Mouse (Mus musculus): Measurements from ENCODE around the gene Rbm3. TPM values are rescaled to one million over a fixed set of nuclear protein-coding genes. Genes with fewer than 3 reads are reported as not detected.
"Not testable (repeated sequence)": the region's sequence is repeated elsewhere in the genome, so short reads cannot be mapped to it uniquely, and the experiment has no call there.

Rbm3 gene
- total and polyA plus RNA-seq, 3 experiments, result 28.5 to 106 (median 54.5) TPM

DNA sequence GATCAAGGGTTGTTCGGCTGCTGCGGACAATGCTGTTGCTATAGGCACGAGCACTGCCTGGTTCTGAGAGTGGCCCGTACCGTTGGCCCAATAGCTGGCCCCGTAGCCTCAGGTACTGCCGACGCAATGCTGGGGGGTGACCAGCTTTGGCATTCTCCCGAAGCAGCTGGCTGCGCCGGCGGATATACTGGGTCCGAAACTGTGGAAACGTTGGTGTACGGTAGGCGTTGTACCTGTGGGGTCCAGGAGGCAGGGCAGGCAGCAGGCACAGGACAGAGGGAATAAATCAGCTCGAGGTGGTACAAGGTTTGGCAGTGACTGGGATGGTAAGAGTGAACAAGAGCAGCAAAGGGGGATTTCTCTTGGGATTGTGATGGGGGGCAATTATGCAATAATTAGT lies 14.3 kb downstream of the Rbm3 start:
- no peak for DNase-seq

DNA sequence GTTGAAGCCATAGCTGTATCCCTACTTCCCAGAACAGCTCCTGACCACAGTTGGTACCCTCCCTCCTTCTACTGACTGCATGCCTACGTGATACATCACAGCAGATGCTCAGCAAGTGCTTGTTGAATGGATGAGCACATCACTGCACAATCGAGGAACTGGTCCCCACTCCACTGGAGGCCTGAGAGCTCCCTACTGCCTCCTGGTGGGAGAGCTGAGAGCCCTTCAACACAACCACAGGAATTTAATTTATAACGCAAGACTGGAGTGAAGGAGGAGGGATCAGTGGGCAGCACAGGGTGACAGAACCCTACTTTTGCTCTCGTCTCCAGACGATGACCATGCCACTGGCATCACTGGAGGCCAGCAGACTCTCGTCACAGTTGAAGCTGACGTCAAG lies 20.4 kb downstream of the Rbm3 start:
- no peak for DNase-seq

DNA sequence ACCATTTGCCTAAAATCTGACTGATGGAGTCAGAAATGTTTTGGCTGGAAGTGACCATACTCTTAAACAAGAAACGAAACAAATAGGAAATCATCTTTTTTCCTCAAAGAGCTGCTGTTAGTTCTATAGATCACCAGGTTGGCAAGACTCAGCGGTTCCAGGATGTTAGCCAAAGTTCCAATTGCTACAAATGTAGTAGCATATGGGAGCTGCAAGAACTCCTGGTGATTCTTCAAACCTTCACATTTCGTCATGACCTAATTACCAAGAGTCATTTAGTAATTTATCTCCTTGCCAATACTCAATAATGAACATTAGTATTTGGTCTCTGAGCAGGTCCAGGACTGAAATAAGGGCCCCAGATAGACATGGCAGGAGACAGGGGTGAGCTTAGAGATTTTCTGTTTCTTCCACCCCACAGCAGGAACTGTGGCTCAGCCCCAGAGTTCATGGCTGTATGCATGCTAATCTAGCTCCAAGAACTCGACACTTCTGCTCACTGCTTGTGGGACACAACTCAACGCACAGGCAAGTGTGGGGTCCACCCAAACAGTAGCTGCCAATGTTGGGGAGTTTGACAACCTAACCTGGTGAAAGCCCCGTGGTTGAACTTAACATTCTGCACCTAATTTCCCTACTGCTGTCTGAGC lies 21.7 kb downstream of the Rbm3 start:
- no peak for DNase-seq

DNA sequence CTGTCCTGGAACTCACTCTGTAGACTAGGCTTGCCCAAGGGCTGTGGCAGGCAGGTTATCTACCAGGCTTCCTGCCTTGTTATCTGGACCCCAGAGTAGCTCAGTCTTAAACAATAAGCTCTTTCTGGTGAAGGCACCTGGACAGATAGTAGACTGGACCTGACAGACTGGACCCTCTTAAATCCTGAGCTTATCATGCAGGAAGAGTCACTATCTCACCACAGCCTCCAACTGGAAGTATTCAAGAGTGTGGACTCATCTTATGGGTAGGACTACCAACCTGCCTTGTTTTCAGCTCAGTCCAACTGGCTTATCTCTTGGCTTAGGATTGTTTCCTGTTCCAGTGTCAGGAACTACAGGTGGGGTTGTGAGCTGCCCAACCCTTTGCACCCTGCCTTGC lies 28.4 kb downstream of the Rbm3 start:
- no peak for DNase-seq

DNA sequence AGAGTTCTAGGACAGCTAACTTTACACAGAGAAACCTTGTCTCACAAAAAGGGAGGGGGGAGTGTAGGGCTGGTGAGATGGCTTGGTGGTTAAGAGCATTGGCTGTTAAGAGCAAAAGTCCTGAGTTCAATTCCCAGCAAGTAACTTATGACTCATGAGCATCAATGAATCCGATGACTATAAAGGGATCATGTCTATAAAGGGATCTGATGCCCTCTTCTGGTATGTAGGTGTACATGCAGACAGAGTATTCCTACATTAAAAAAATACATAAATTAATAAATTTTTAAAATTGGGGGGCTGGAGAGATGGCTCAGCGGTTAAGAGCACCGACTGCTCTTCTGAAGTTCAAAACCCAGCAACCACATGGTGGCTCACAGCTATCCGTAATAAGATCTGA lies 30.4 kb downstream of the Rbm3 start:
- DNase-seq, result no peak

DNA sequence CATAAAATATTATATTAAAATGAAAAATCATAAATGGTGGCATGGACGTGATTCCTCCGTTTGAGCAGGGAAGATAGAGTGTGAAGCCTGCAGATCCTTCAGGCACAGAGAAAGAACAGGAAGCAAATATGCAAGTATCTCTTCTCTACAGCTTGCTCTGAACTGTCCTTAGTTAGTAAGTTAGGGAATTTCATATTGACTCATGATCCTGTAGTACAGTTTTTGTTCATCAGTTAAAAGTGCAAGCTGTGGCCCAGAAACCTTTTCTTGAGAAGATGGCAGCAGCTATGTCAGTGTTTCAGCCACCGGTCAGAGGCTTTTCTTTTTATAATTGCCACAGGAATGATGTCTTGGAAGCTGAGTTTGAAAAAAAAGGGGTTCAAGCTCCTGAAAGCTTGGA lies 40.7 kb downstream of the Rbm3 start:
- DNase-seq, result no peak

DNA sequence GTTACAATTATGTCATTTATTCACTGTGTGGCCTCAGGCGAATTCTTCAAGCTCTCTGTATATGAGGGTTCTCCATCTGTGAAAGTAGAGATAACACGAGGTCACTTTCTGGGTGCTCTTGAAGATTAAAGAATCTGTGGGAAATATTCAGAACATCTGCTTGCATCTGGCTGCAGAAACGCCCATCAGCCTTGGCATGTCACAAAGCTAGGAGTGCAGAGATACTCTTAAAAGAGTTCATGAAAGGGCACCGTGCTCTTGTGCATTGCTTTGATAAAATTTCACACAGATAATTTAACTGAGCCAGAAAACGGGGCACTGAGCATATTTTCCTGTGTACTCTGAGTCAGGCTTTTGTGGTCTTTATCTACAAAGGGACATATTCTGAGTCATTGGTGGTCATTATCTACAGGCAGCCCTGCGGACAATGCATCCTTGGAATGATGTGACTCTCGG lies 43.4 kb downstream of the Rbm3 start:
- DNase-seq, result peak; percentile 8

DNA sequence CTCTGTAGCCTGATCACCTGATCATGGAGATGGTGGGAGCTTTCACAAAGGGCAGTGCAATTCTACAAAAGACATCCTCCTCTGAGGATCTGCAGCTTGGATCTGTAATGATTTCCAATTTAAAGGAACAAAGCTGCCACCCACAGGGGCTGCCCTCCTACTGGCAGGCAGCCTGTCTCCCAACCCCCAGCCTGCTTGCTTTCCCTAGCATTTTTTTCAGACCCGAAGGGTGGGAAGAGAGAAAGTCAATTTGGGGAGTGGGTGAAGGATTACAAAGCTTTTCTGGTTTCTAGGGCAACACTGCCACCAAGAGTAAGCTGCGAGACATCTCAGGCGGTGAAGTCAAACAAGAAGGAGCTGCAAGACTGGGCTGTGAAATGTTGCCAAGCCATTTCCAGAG lies 44.7 kb downstream of the Rbm3 start:
- DNase-seq, result no peak

DNA sequence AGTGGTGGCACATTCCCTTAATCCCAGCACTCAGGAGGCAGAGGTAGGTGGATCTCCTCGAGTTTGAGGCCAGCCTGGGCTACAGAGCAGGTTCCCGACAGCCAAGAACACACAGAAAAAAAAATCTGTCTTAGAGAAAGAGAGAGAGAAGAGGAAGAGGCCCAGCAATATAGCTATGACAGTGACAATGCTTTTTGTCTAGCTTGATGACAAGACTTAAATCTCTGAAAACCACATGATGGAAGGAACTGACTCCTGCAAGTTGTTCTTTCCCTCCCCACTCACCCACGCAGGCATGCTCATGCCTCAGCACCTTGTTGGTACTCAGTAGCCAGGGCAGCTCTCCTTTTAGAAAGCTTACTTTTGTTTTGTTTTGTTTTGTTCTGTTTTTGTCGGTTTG lies 46.2 kb downstream of the Rbm3 start:
- DNase-seq, result no peak

DNA sequence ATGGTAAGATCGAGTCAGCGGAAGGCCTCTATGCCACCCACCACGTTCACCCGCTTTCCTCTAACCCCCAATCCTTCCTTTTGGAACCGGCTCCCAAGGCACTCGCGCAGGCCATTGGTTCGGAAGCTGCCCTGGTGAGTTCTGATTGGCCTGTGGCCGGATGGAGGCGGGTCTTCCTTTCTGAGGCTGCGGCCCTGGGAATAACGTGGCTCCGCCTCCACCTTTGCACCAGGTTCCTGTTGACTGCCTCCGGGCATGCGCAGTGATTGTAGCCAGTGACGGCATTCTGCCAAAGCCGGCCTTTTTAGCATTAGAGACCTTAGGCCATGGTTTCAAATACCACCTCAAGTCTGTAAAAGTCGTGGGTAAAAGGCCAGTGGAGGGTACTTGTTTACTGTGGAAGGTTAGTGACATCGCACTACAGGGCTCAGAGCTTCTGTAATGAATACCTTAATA lies 48.9 kb downstream of the Rbm3 start:
- peak; percentile 96 for DNase-seq

DNA sequence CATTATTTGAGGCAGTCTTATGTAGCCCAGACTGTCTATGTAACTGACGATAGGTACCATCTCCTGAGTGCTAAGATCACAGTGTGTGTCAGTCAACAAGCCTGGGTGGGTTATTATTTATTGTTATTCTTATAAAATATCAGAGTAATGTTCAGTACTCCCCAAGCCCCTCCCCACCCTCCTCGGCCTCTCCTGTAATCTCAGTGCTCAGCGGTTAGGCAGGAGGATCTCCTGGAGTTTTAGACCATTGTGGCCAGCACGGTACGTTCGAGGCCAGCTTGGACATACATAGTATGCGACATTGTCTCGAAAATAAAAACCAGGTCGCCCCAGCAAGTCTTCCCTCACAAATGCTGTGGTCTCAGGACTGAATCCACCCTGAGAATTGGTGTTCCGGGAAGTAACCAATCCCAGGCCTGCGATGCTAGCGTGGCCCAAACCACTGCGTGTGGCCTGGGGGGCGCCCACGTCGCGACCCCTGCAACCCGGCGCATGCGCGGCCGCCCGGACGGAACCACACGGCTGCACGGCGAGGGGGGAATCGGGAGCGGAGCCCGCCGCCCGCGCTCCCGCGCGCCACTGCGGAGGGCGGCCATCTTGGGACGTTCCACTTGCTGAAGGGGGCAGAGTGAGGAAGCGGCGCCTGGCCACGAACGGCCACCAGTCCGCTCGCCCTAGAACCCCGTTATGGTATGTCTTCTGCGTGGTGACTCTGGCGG lies 49.5 kb downstream of the Rbm3 start:
- DNase-seq, result peak; percentile 97

DNA sequence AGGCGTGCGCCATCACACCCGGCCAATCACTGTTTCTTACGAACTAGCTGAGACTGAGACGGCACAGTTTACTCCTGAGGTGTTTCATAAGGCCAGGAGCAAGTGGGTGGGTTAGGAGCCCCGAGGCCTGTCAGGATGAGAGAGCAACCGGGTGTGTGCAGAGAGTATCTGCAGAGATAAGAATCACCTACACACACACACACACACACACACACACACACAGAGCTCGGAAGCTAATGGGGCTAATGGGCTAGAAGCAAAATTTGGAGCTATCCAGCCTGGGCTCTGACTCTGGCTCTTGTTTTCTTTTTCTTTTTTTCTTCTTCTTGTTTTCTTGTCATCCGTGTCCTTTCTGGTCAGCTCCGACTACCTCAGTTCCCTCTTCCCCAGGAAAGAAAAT lies 50.1 kb downstream of the Rbm3 start:
- no peak for DNase-seq

DNA sequence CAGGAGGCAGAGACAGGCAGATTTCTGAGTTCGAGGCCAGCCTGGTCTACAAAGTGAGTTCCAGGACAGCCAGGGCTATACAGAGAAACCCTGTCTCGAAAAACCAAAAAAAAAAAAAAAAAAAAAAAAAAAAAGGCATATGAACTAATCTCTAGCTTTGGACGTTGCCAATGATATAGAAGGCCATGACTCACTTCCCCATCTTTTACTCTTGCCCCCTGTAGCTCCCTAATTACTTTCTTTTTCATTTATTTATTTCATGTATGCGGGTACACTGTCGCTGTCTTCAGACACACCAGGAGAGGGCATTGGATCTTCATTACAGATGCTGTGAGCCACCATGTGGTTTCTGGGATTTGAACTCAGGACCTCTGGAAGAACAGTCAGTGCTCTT lies 54.7 kb downstream of the Rbm3 start:
- DNase-seq, result not testable (repeated sequence)

DNA sequence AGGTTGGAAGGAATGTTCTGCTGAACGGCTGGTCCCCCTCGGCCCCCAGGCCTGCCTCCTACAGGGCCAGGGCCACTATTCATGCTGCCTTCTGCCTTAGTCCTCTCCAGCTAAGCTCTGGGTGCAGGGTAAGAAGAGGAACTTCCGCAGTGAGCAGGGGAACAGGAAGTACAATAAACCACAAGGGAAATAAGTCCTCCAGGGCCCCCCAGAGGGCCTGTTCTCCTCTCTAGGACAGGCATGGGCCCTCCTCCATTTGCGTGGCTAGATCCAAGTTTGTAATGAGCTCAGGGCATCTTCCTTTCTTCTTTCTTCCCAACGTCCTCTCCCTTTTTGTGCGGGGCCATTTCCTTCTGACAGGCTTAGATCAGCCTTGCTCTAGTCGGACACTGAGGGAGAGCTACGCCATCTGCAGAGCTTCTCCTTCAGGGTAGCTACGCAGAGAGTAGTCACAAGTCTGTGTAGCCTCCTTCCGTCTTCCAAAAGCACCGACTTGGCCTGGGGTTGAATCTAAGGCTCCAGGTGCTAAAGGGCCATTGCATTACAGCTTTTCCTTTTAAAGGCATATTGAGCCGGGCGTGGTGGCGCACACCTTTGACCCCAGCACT lies 55.2 kb downstream of the Rbm3 start, which contains the start of gene Was:
Gene Was, minus strand, starts transcription at position 153 of the 608 bp plus-strand sequence.
- DNase-seq, result no peak

DNA sequence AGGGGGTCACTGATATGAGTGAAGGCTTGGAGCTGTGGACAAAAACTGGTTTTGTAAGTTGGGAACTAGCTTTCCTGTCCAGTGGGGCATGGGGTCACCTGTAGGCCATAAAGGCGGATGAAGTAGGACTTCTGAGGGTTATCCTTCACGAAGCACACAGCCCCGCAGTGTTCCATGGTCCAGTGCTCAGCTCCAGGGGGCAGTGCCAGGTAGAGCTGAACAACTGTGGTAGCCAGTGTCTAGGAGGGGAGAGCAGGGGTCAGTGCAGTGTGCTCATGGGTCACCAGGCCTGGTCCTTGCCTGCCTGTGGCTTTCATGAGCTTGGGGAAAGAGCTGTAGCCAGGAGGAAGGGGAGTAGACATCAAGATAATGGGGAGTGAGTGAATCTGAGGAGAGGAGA lies 55.9 kb downstream of the Rbm3 start:
- DNase-seq, result no peak

Other genes with a start within 250 kb of the Rbm3 start
- 100 to 1,000 TPM; 102 to 144 TPM for gene Pqbp1, start 246.6 kb downstream of the Rbm3 start, total RNA-seq (2021)
- 93.3 and 120 TPM in 2 replicates for gene Pqbp1, start 246.6 kb downstream of the Rbm3 start, polyA plus RNA-seq (2012; rRNA removed)
- 100 to 1,000 TPM; 102 to 113 TPM for gene Timm17b, start 246.5 kb downstream of the Rbm3 start, total RNA-seq (2021)
- gene Timm17b, start 246.5 kb downstream of the Rbm3 start, polyA plus RNA-seq (2012; rRNA removed), result 79.3 and 93.5 TPM in 2 replicates
- gene Gm10491, start 238.0 kb downstream of the Rbm3 start, total RNA-seq (2021), result not detected
- gene Gm10491, start 238.0 kb downstream of the Rbm3 start, polyA plus RNA-seq (2012; rRNA removed), result not detected in 2 replicates
- gene Gm10490, start 236.3 kb downstream of the Rbm3 start, total RNA-seq (2021), result not detected
- not detected in 2 replicates for gene Gm10490, start 236.3 kb downstream of the Rbm3 start, polyA plus RNA-seq (2012; rRNA removed)
- 10 to 100 TPM; 34.7 to 59.2 TPM for gene Pcsk1n, start 226.1 kb downstream of the Rbm3 start, total RNA-seq (2021)
- 223 and 268 TPM in 2 replicates for gene Pcsk1n, start 226.1 kb downstream of the Rbm3 start, polyA plus RNA-seq (2012; rRNA removed)
- not detected for gene Eras, start 217.3 kb downstream of the Rbm3 start, total RNA-seq (2021)
- not detected in 2 replicates for gene Eras, start 217.3 kb downstream of the Rbm3 start, polyA plus RNA-seq (2012; rRNA removed)
- gene Hdac6, start 198.0 kb downstream of the Rbm3 start, total RNA-seq (2021), result 10 to 100 TPM; 13.3 to 16.1 TPM
- gene Hdac6, start 198.0 kb downstream of the Rbm3 start, polyA plus RNA-seq (2012; rRNA removed), result 23.2 and 25.2 TPM in 2 replicates
- under 1 TPM in 1 of 2 experiments, not detected in 1; 0.48 TPM for gene Gata1, start 167.8 kb downstream of the Rbm3 start, total RNA-seq (2021)
- gene Gata1, start 167.8 kb downstream of the Rbm3 start, polyA plus RNA-seq (2012; rRNA removed), result 0.12 and 1.7 TPM in 2 replicates
- gene Glod5, start 127.4 kb downstream of the Rbm3 start, total RNA-seq (2021), result not detected
- not detected in 2 replicates for gene Glod5, start 127.4 kb downstream of the Rbm3 start, polyA plus RNA-seq (2012; rRNA removed)
- gene Suv39h1, start 71.1 kb downstream of the Rbm3 start, total RNA-seq (2021), result 10 to 100 TPM in 1 of 2 experiments, 1 to 10 TPM in 1; 9.1 to 11.2 TPM
- gene Suv39h1, start 71.1 kb downstream of the Rbm3 start, polyA plus RNA-seq (2012; rRNA removed), result 4.9 and 5.5 TPM in 2 replicates
- 1 to 10 TPM; 2.4 to 3.2 TPM for gene Was, start 55.4 kb downstream of the Rbm3 start, total RNA-seq (2021)
- gene Was, start 55.4 kb downstream of the Rbm3 start, polyA plus RNA-seq (2012; rRNA removed), result 2.1 and 2.5 TPM in 2 replicates
- 10 to 100 TPM; 52.4 to 57.7 TPM for gene Wdr13, start 13.0 kb downstream of the Rbm3 start, total RNA-seq (2021)
- 213 and 220 TPM in 2 replicates for gene Wdr13, start 13.0 kb downstream of the Rbm3 start, polyA plus RNA-seq (2012; rRNA removed)
- 1 to 10 TPM; 8.8 to 9.6 TPM for gene Tbc1d25, start 30.3 kb upstream of the Rbm3 start, total RNA-seq (2021)
- gene Tbc1d25, start 30.3 kb upstream of the Rbm3 start, polyA plus RNA-seq (2012; rRNA removed), result 11.1 and 12.9 TPM in 2 replicates
- gene Ebp, start 47.6 kb upstream of the Rbm3 start, total RNA-seq (2021), result 100 to 1,000 TPM in 1 of 2 experiments, 10 to 100 TPM in 1; 55.1 to 112 TPM
- 170 and 218 TPM in 2 replicates for gene Ebp, start 47.6 kb upstream of the Rbm3 start, polyA plus RNA-seq (2012; rRNA removed)
- gene Porcn, start 60.6 kb upstream of the Rbm3 start, total RNA-seq (2021), result 1 to 10 TPM; 7.1 to 8.7 TPM
- gene Porcn, start 60.6 kb upstream of the Rbm3 start, polyA plus RNA-seq (2012; rRNA removed), result 38.0 and 43.0 TPM in 2 replicates
- 10 to 100 TPM; 21.7 to 23.5 TPM for gene Ftsj1, start 106.5 kb upstream of the Rbm3 start, total RNA-seq (2021)
- 26.1 and 37.8 TPM in 2 replicates for gene Ftsj1, start 106.5 kb upstream of the Rbm3 start, polyA plus RNA-seq (2012; rRNA removed)
- gene Slc38a5, start 125.3 kb upstream of the Rbm3 start, total RNA-seq (2021), result under 1 TPM in 1 of 2 experiments, not detected in 1; 0.32 TPM
- 0.11 TPM in 1 of 2 replicates, not detected in the other for gene Slc38a5, start 125.3 kb upstream of the Rbm3 start, polyA plus RNA-seq (2012; rRNA removed)
- gene Ssxb10, start 181.5 kb upstream of the Rbm3 start, total RNA-seq (2021), result not detected
- not detected in 2 replicates for gene Ssxb10, start 181.5 kb upstream of the Rbm3 start, polyA plus RNA-seq (2012; rRNA removed)
- not detected for gene Ssxb9, start 221.1 kb upstream of the Rbm3 start, total RNA-seq (2021)
- not detected in 2 replicates for gene Ssxb9, start 221.1 kb upstream of the Rbm3 start, polyA plus RNA-seq (2012; rRNA removed)